Mouse (Mus musculus) embryonic facial prominence, embryonic 13.5 days (tissue): ENCODE data around the gene Gm45716. TPM values are rescaled to one million over a fixed set of nuclear protein-coding genes. Genes with fewer than 3 reads are reported as not detected.

ENCODE experiments used
- ATAC-seq: fragments of 200-750 bp; cut with Nextera tagmentation; 2 replicates; pipeline ENCODE4 v1.8.0; 2017; ENCODE audit warnings: low read depth; ENCODE audit not compliant: insufficient number of reproducible peaks, insufficient read depth, low FRiP score, low TSS enrichment
- H3K27ac ChIP-seq: fragments of 300-500 bp; sonication (generic); 2 replicates; pipeline ENCODE4 v1.5.1; 2015; ENCODE audit warnings: moderate library complexity, mild to moderate bottlenecking, inconsistent platforms
- H3K27me3 ChIP-seq: fragments of 300-500 bp; sonication (generic); 2 replicates; pipeline ENCODE4 v1.6.1; 2015; ENCODE audit warnings: mild to moderate bottlenecking, inconsistent platforms
- H3K36me3 ChIP-seq: fragments of 300-500 bp; sonication (generic); 2 replicates; pipeline ENCODE4 v1.6.1; 2015; ENCODE audit warnings: mild to moderate bottlenecking, inconsistent platforms
- H3K4me1 ChIP-seq: fragments of 300-500 bp; sonication (generic); 2 replicates; pipeline ENCODE4 v1.6.1; 2015; ENCODE audit warnings: inconsistent platforms
- H3K4me2 ChIP-seq: fragments of 300-500 bp; sonication (generic); 2 replicates; pipeline ENCODE4 v1.6.1; 2015; ENCODE audit warnings: moderate library complexity, mild to moderate bottlenecking, inconsistent platforms
- H3K4me3 ChIP-seq: fragments of 300-500 bp; sonication (generic); 2 replicates; pipeline ENCODE4 v1.5.1; 2015; ENCODE audit warnings: mild to moderate bottlenecking, inconsistent platforms
- H3K9ac ChIP-seq: fragments of 300-500 bp; sonication (generic); 2 replicates; pipeline ENCODE4 v1.6.1; 2015; ENCODE audit warnings: mild to moderate bottlenecking, inconsistent platforms
- H3K9me3 ChIP-seq: fragments of 300-500 bp; sonication (generic); 2 replicates; pipeline ENCODE4 v1.6.1; 2016; ENCODE audit warnings: inconsistent platforms
- WGBS: fragments of 180-500 bp; shearing (Covaris S2); methylation state at CpG from one replicate; pipeline ENCODE4 v1.1.7; 2015; ENCODE audit warnings: mixed read lengths; 5-methylcytosine and 5-hydroxymethylcytosine counted together
- polyA plus RNA-seq: library from polyadenylated mRNA; unstranded; fragments of >200 nt; fragmentation: Nextera tagmentation; extraction: Ambion mirVana; gene quantifications from 2 replicates; pipeline ENCODE4 v1.2.1, GENCODE M21; 2015

Gm45716 gene
- polyA plus RNA-seq, 1 experiment from 2014 or later: 11.5 TPM

DNA sequence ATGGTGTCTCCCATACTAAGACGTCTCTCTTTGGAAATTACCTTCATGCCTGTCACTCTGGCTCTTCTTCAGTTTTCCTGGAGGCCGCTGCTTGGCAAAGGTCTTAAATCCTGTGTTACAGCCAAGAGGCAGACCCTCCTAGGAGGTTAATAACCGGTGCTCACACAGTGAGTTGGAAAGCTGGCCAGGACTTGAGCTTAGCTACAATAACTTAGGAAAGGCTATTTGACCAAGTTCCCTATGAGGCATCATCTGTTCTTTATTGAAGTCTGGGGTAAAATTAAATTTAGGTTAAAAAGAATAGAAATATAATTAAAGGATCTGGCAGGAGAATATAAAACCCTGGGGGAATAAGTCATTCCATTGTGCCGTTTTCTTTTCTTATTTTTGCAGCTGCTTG is 103.7 kb downstream of the Gm45716 start:
- Histone ChIP-seq H3K27ac (no peak overlapping the region), H3K9ac (no peak overlapping the region), H3K4me3 (no peak overlapping the region), H3K4me1 (0 out of 2 replicates have a peak, but pooled peaks cover 10% of the 10 kb centered on the region), H3K27me3 (no peaks in the 10 kb centered on the region), H3K4me2 (no peak overlapping the region), H3K36me3 (no peaks in the 10 kb centered on the region), H3K9me3 (no peaks in the 10 kb centered on the region)
- WGBS: 34% methylated on average over 4 of the region's 4 CpGs
- ATAC-seq: no peak

DNA sequence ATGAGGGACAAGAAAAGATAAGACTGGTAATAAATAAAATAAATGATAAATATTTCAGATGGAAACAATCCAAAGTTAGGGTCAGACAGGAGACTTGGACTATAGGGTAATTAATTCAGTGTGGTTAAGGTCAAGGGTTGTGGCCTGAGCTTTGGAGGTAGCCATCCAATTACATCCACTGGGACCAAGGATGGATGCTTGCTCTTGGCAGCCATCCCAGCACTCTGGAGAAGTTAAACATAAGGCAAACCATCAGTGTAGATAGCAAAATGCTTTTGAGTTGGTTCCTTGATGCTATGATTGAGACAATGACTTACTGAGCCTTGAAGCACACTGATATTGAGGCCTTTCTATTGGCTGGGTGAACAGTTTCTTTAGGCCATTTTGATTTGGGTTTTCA is 105.3 kb downstream of the Gm45716 start:
- ATAC-seq: no peak
- H3K36me3 ChIP-seq: no peaks in the 10 kb centered on the region
- H3K9me3 ChIP-seq: no peaks in the 10 kb centered on the region
- 0 out of 2 replicates have a peak, but pooled peaks cover 10% of the 10 kb centered on the region for H3K4me1 ChIP-seq
- H3K27ac ChIP-seq: no peak overlapping the region
- H3K9ac ChIP-seq: no peak overlapping the region
- no peak overlapping the region for H3K4me3 ChIP-seq
- no peak overlapping the region for H3K4me2 ChIP-seq
- H3K27me3 ChIP-seq: no peaks in the 10 kb centered on the region

DNA sequence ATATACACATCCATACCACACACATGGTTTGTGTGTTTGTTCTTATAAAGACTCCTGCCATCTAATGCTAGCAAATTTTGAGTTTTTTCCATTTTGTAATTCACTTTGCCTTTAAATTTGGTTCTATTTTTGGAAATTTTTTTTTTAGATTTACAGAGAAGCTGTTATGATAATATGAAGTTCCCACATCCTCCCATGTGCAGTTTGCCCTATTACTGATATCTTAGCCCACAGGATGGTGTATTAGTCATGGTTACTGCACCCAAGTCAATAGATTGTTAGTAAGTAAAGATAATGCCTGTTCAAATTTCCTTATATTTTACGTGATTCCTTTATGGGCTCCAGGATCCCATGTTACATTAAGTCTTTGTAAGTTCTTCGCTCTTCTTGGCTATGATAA is 107.1 kb downstream of the Gm45716 start:
- Histone ChIP-seq H3K9me3 (no peaks in the 10 kb centered on the region), H3K36me3 (no peaks in the 10 kb centered on the region), H3K27me3 (no peaks in the 10 kb centered on the region), H3K4me2 (no peak overlapping the region), H3K4me1 (peaks cover 12% of the 10 kb centered on the region), H3K9ac (no peak overlapping the region), H3K27ac (no peak overlapping the region), H3K4me3 (no peak overlapping the region)
- no peak for ATAC-seq
- WGBS: 87% methylated on average over 2 of the region's 2 CpGs

Other genes with a start within 250 kb of the Gm45716 start
- 4.7 and 5.0 TPM in 2 replicates for gene Pctp, start 184.8 kb upstream of the Gm45716 start, polyA plus RNA-seq
- gene Tmem100, start 157.3 kb upstream of the Gm45716 start, polyA plus RNA-seq: 26.3 and 29.4 TPM in 2 replicates
- 47.5 and 49.1 TPM in 2 replicates for gene Mmd, start 61.8 kb downstream of the Gm45716 start, polyA plus RNA-seq
- gene Hlf, start 203.2 kb downstream of the Gm45716 start, polyA plus RNA-seq: 8.8 and 9.5 TPM in 2 replicates